Mouse (Mus musculus): Measurements from ENCODE around the gene Rad18.

- TF ChIP-seq EP300 (IDR thresholded peaks at IDR 0.05; ENCODE audit: low read depth) (no peak), CTCF (IDR thresholded peaks at IDR 0.05; ENCODE audit: low read depth) (no peak)
Observed at GRCm38 (mm10) chr6:112739635-112740034, 43.1 kb upstream of the Rad18 start.

All from liver, embryonic 14.5 days (tissue).